Mouse (Mus musculus) myocyte (in vitro differentiated cells): Measurements from ENCODE around the gene Ripply1. TPM values are rescaled to one million over a fixed set of nuclear protein-coding genes. Genes with fewer than 3 reads are reported as not detected.

Experiments
- H3K27me3 ChIP-seq: one replicate; pipeline ENCODE4 v1.6.1; 2011; ENCODE audit not compliant: control insufficient read depth, insufficient read depth, insufficient read length
- H3K36me3 ChIP-seq: one replicate; pipeline ENCODE4 v1.6.1; 2011; ENCODE audit not compliant: control insufficient read depth, insufficient read depth
- H3K4me2 ChIP-seq: one replicate; pipeline ENCODE4 v1.6.1; 2011; ENCODE audit warnings: low read depth, control low read depth
- H3K4me3 ChIP-seq: one replicate; pipeline ENCODE4 v1.5.1; 2011; ENCODE audit warnings: mild to moderate bottlenecking, control low read depth, moderate library complexity
- H3K79me2 ChIP-seq: one replicate; pipeline ENCODE4 v1.6.1; 2011; ENCODE audit not compliant: control insufficient read depth, insufficient read depth
- H3ac ChIP-seq: one replicate; pipeline ENCODE4 v1.6.1; 2011; ENCODE audit not compliant: control insufficient read depth, insufficient read length
- CEBPB ChIP-seq: IDR thresholded peaks from 2 replicates; pipeline ENCODE4 v1.6.1; 2011; ENCODE audit warnings: mild to moderate bottlenecking, moderate library complexity; ENCODE audit not compliant: poor library complexity, insufficient read depth, severe bottlenecking
- E2F4 ChIP-seq: IDR thresholded peaks from one replicate; pipeline ENCODE4 v1.6.1; 2011; ENCODE audit warnings: mild to moderate bottlenecking, control low read depth, moderate library complexity; ENCODE audit not compliant: insufficient read depth
- MAX ChIP-seq: IDR thresholded peaks from one replicate; pipeline ENCODE4 v1.6.1; 2011; ENCODE audit warnings: low read depth, mild to moderate bottlenecking, control low read depth
- MYOD1 ChIP-seq, 3 experiments: IDR thresholded peaks; one replicate each; pipeline ENCODE4 v1.6.1; 2011; ENCODE audit warnings: control low read depth in 2 of 3, low read depth in 2 of 3, mild to moderate bottlenecking in 2 of 3, moderate library complexity in 1 of 3; ENCODE audit not compliant: insufficient read length in 2 of 3, control insufficient read depth in 1 of 3
- MYOG ChIP-seq, 3 experiments: IDR thresholded peaks; one replicate each; pipeline ENCODE4 v1.6.1; 2011; ENCODE audit warnings: control low read depth in 2 of 3, low read depth in 2 of 3, mild to moderate bottlenecking in 2 of 3; ENCODE audit not compliant: insufficient read length in 2 of 3, control insufficient read depth in 1 of 3, insufficient read depth in 1 of 3
- POLR2A ChIP-seq: IDR thresholded peaks from one replicate; pipeline ENCODE4 v1.6.1; 2011; ENCODE audit warnings: low read depth, mild to moderate bottlenecking, control low read depth, moderate library complexity; ENCODE audit not compliant: insufficient read length
- POLR2AphosphoS2 ChIP-seq: IDR thresholded peaks from one replicate; pipeline ENCODE4 v1.6.1; 2011; ENCODE audit warnings: low read depth, control low read depth; ENCODE audit not compliant: insufficient read length
- REST ChIP-seq: IDR thresholded peaks from one replicate; pipeline ENCODE4 v1.6.1; 2011; ENCODE audit warnings: mild to moderate bottlenecking, control low read depth, moderate library complexity; ENCODE audit not compliant: insufficient read depth, insufficient read length
- SRF ChIP-seq: IDR thresholded peaks from one replicate; pipeline ENCODE4 v1.6.1; 2011; ENCODE audit warnings: low read depth; ENCODE audit not compliant: control insufficient read depth, insufficient read length
- TCF12 ChIP-seq: IDR thresholded peaks from one replicate; pipeline ENCODE4 v1.6.1; 2011; ENCODE audit warnings: mild to moderate bottlenecking, control low read depth; ENCODE audit not compliant: poor library complexity, insufficient read depth, severe bottlenecking
- TCF3 ChIP-seq: IDR thresholded peaks from one replicate; pipeline ENCODE4 v1.6.1; 2011; ENCODE audit warnings: low read depth, control low read depth; ENCODE audit not compliant: insufficient read length
- USF1 ChIP-seq: IDR thresholded peaks from one replicate; pipeline ENCODE4 v1.6.1; 2011; ENCODE audit warnings: low read depth, mild to moderate bottlenecking, control low read depth, moderate library complexity
- polyA plus RNA-seq: library from polyadenylated mRNA; unstranded; fragments of >200 nt; fragmentation: generic; extraction: Trizol; gene quantifications from one replicate; pipeline ENCODE4 v1.2.1, GENCODE M21; 2012; ENCODE audit warnings: missing spikeins

The Ripply1 gene
- polyA plus RNA-seq, 1 experiment = 3.1 TPM

GRCm38 (mm10) chrX:139813299-139814002 is 31.3 kb upstream of the Ripply1 start:
- Histone ChIP-seq H3K4me3 (no peak overlapping the region), H3K36me3 (no peaks in the 10 kb centered on the region), H3K79me2 (no peaks in the 10 kb centered on the region), H3K27me3 (no peaks in the 10 kb centered on the region), H3ac (no peak overlapping the region), H3K4me2 (no peak overlapping the region)
- no peak for TF ChIP-seq MYOG (IDR thresholded peaks at IDR 0.05; ENCODE audit: control insufficient read depth in 1 of 3, insufficient read depth in 1 of 3, insufficient read length in 2 of 3, low read depth in 2 of 3)
- TF ChIP-seq POLR2A = no peak
- no peak for TF ChIP-seq REST
- no peak for TF ChIP-seq MAX
- no peak for TF ChIP-seq MYOD1 (IDR thresholded peaks at IDR 0.05; ENCODE audit: control insufficient read depth in 1 of 3, insufficient read length in 2 of 3, low read depth in 2 of 3)
- TF ChIP-seq TCF3 = no peak
- no peak for TF ChIP-seq TCF12
- TF ChIP-seq SRF = no peak
- no peak for TF ChIP-seq USF1
- no peak for TF ChIP-seq POLR2AphosphoS2
- no peak for TF ChIP-seq E2F4
- no peak for TF ChIP-seq CEBPB

GRCm38 (mm10) chrX:139812636-139813298 is 30.6 kb upstream of the Ripply1 start:
- no peaks in the 10 kb centered on the region for H3K27me3 ChIP-seq
- no peaks in the 10 kb centered on the region for H3K79me2 ChIP-seq
- no peaks in the 10 kb centered on the region for H3K36me3 ChIP-seq
- TF ChIP-seq TCF12 = no peak
- no peak for TF ChIP-seq CEBPB
- no peak for TF ChIP-seq REST
- TF ChIP-seq SRF = no peak
- no peak for TF ChIP-seq TCF3
- no peak overlapping the region for H3K4me3 ChIP-seq
- no peak overlapping the region for H3K4me2 ChIP-seq
- H3ac ChIP-seq = no peak overlapping the region

GRCm38 (mm10) chrX:139808501-139808900 is 26.3 kb upstream of the Ripply1 start:
- H3ac ChIP-seq = no peak overlapping the region
- no peaks in the 10 kb centered on the region for H3K27me3 ChIP-seq
- TF ChIP-seq TCF12 (no peak), MYOG (IDR thresholded peaks at IDR 0.05; ENCODE audit: control insufficient read depth in 1 of 3, insufficient read depth in 1 of 3, insufficient read length in 2 of 3, low read depth in 2 of 3) (no peak), POLR2AphosphoS2 (no peak), USF1 (no peak), TCF3 (no peak), MYOD1 (IDR thresholded peaks at IDR 0.05; ENCODE audit: control insufficient read depth in 1 of 3, insufficient read length in 2 of 3, low read depth in 2 of 3) (no peak), E2F4 (no peak), POLR2A (no peak), SRF (no peak), CEBPB (no peak), REST (no peak), MAX (no peak)

GRCm38 (mm10) chrX:139808085-139808484 is 25.9 kb upstream of the Ripply1 start:
- Histone ChIP-seq H3K27me3 (no peaks in the 10 kb centered on the region), H3K4me2 (no peak overlapping the region), H3ac (no peak overlapping the region), H3K4me3 (no peak overlapping the region), H3K36me3 (no peaks in the 10 kb centered on the region), H3K79me2 (no peaks in the 10 kb centered on the region)
- TF ChIP-seq MYOG (IDR thresholded peaks at IDR 0.05; ENCODE audit: control insufficient read depth in 1 of 3, insufficient read depth in 1 of 3, insufficient read length in 2 of 3, low read depth in 2 of 3) = peak in 1 of 3 experiments; percentile 56
- TF ChIP-seq MYOD1 (IDR thresholded peaks at IDR 0.05; ENCODE audit: control insufficient read depth in 1 of 3, insufficient read length in 2 of 3, low read depth in 2 of 3) = peak in 2 of 3 experiments; percentile 35 to 66
- TF ChIP-seq TCF3 = no peak

More at GRCm38 (mm10) chrX:139808501-139808900, 26.3 kb upstream of the Ripply1 start:
- no peak overlapping the region for H3K4me2 ChIP-seq
- no peak overlapping the region for H3K4me3 ChIP-seq
- no peaks in the 10 kb centered on the region for H3K36me3 ChIP-seq
- H3K79me2 ChIP-seq = no peaks in the 10 kb centered on the region

- Histone ChIP-seq H3K79me2 (no peaks in the 10 kb centered on the region), H3ac (no peak overlapping the region), H3K36me3 (no peaks in the 10 kb centered on the region), H3K27me3 (no peaks in the 10 kb centered on the region), H3K4me2 (no peak overlapping the region), H3K4me3 (no peak overlapping the region)
- TF ChIP-seq TCF12 = no peak
- no peak for TF ChIP-seq E2F4
- no peak for TF ChIP-seq MAX
- no peak for TF ChIP-seq REST
- TF ChIP-seq CEBPB = no peak
- no peak for TF ChIP-seq MYOG (IDR thresholded peaks at IDR 0.05; ENCODE audit: control insufficient read depth in 1 of 3, insufficient read depth in 1 of 3, insufficient read length in 2 of 3, low read depth in 2 of 3)
- no peak for TF ChIP-seq USF1
- no peak for TF ChIP-seq POLR2AphosphoS2
- no peak for TF ChIP-seq MYOD1 (IDR thresholded peaks at IDR 0.05; ENCODE audit: control insufficient read depth in 1 of 3, insufficient read length in 2 of 3, low read depth in 2 of 3)
- no peak for TF ChIP-seq SRF
- TF ChIP-seq TCF3 = no peak
- TF ChIP-seq POLR2A = no peak
Measured at GRCm38 (mm10) chrX:139807391-139807790, 25.2 kb upstream of the Ripply1 start.
